Mouse (Mus musculus) thymus, adult 2 months (tissue): ENCODE measurements around the gene Catsper4. TPM values are rescaled to one million over a fixed set of nuclear protein-coding genes. Genes with fewer than 3 reads are reported as not detected.

Experiments
- DNase-seq: peaks from one replicate; pipeline ENCODE4 v3.0.0; 2021
- H3K27ac ChIP-seq: fragments of 200-500 bp; 2 replicates; pipeline ENCODE4 v1.5.1; 2012; ENCODE audit warnings: low read length, control low read depth; ENCODE audit not compliant: control insufficient read depth, insufficient read depth
- H3K27me3 ChIP-seq: fragments of 200-500 bp; 2 replicates; pipeline ENCODE4 v1.6.1; 2012; ENCODE audit warnings: mild to moderate bottlenecking, low read length, moderate library complexity, mixed read lengths; ENCODE audit not compliant: control insufficient read depth, insufficient read depth
- H3K36me3 ChIP-seq: fragments of 200-500 bp; 2 replicates; pipeline ENCODE4 v1.6.1; 2012; ENCODE audit warnings: mild to moderate bottlenecking, low read length, moderate library complexity; ENCODE audit not compliant: control insufficient read depth, insufficient read depth
- H3K4me1 ChIP-seq: fragments of 200-500 bp; replicated peaks from 2 replicates; pipeline ENCODE4 v1.6.1; 2012; ENCODE audit warnings: low read length; ENCODE audit not compliant: control insufficient read depth, insufficient read depth
- H3K4me3 ChIP-seq: fragments of 200-500 bp; 2 replicates; pipeline ENCODE4 v1.5.1; 2012; ENCODE audit warnings: mild to moderate bottlenecking, low read length, control low read depth, moderate library complexity; ENCODE audit not compliant: control insufficient read depth, insufficient read depth
- CTCF ChIP-seq: fragments of 200-500 bp; IDR thresholded peaks from 2 replicates; pipeline ENCODE4 v1.5.1; 2012; ENCODE audit warnings: mild to moderate bottlenecking, control low read depth, low read length, moderate library complexity, borderline replicate concordance; ENCODE audit not compliant: control insufficient read depth, poor library complexity, insufficient read depth; ENCODE audit errors: extremely low read depth
- POLR2A ChIP-seq: fragments of 200-500 bp; IDR thresholded peaks from 2 replicates; pipeline ENCODE4 v1.6.1; 2012; ENCODE audit warnings: mild to moderate bottlenecking, low read length, control low read depth, moderate library complexity; ENCODE audit not compliant: control insufficient read depth, poor library complexity, insufficient read depth; ENCODE audit errors: extremely low read depth
- WGBS: fragments of 180-500 bp; shearing (Covaris S2); methylation state at CpG from one replicate; pipeline ENCODE4 v1.1.7; 2018; 5-methylcytosine and 5-hydroxymethylcytosine counted together
- polyA plus RNA-seq: library from polyadenylated mRNA; depleted of rRNA; stranded (reverse); fragments of >200 nt; gene quantifications from 2 replicates; pipeline ENCODE4 v1.2.3, GENCODE M21; 2012

Catsper4 gene
- polyA plus RNA-seq, 1 experiment, result 0.16 TPM

- Histone ChIP-seq H3K27ac (no peak overlapping the region), H3K4me3 (no peak overlapping the region), H3K27me3 (peaks cover 2% of the 10 kb centered on the region; the same call in 1 of the 2 replicates), H3K36me3 (no peaks in the 10 kb centered on the region), H3K4me1 (peaks cover 44% of the 10 kb centered on the region)
- TF ChIP-seq POLR2A (no peak), CTCF (no peak)
- DNase-seq, result no peak
- WGBS, result 74% methylated on average over 3 of the region's 3 CpGs
Observed at GRCm38 (mm10) chr4:134254835-134255234, 27.7 kb upstream of the Catsper4 start.

GRCm38 (mm10) chr4:134253722-134254324 lies 26.6 kb upstream of the Catsper4 start, which contains the start of gene Grrp1:
TSS of gene Grrp1 (minus strand) at chr4:134254106.
- WGBS, result 19% methylated on average over 13 of the region's 13 CpGs
- H3K27ac ChIP-seq, result no peak within 1 kb of the TSS
- DNase-seq, result no peak
- no peaks in the 10 kb centered on the region for H3K36me3 ChIP-seq
- peaks cover 46% of the 10 kb centered on the region for H3K4me1 ChIP-seq
- no peak for TF ChIP-seq POLR2A
- TF ChIP-seq CTCF, result no peak
- peaks cover 2% of the 10 kb centered on the region; the same call in 1 of the 2 replicates for H3K27me3 ChIP-seq
- H3K4me3 ChIP-seq, result no peak within 1 kb of the TSS

DNA sequence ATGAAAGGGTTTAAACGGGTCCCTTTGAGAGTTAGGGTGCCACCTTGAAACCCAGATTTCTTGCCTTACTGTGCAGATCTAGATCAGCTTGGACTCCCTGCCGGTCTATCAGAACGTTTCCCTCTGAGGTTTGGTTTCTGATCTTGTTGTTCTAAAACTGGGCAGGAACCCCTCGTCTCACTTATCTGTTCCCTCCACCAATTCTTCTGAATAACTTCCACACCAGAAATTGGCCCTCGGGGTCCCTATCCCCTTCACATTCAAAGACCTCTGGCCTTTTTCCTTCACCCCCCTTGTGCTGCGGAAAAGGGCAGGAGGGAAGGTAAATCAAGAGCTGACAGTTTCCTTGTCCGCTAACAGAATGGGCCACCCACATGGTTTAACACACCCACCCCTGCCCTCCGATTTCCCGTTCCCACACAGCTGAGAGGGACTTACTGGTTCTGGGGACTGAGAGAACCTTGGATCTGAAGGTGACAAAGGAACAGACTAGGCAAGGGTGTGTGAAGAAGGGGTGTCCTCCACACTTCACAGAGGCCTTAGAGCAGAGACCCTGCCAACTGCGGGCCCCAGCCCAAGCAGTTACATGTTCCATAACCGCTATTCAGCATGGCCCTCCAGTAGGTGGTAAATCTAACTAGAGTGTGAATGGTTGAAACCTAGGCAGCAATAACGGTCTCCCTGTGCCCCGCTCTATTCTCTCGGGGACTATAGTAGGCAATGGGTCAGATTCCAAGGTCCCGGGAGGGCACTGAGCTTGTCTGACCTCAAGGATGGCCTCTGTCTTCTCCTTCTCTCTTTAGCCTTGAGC lies 25.9 kb upstream of the Catsper4 start:
- Histone ChIP-seq H3K27ac (no peak overlapping the region), H3K27me3 (peaks cover 2% of the 10 kb centered on the region; the same call in 1 of the 2 replicates), H3K4me3 (no peak overlapping the region), H3K4me1 (peaks cover 43% of the 10 kb centered on the region), H3K36me3 (no peaks in the 10 kb centered on the region)
- no peak for TF ChIP-seq CTCF
- no peak for TF ChIP-seq POLR2A
- no peak for DNase-seq
- WGBS, result 61% methylated on average over 15 of the region's 15 CpGs

- Histone ChIP-seq H3K4me1 (peaks cover 39% of the 10 kb centered on the region), H3K36me3 (no peaks in the 10 kb centered on the region), H3K4me3 (no peak overlapping the region), H3K27ac (no peak overlapping the region), H3K27me3 (peaks cover 2% of the 10 kb centered on the region; the same call in 1 of the 2 replicates)
- DNase-seq, result no peak
- TF ChIP-seq POLR2A, result no peak
- TF ChIP-seq CTCF, result no peak
- 52% methylated on average over 22 of the region's 22 CpGs for WGBS
Observed at GRCm38 (mm10) chr4:134252131-134252910, 25.1 kb upstream of the Catsper4 start.

GRCm38 (mm10) chr4:134251241-134252130 lies 24.3 kb upstream of the Catsper4 start:
- Histone ChIP-seq H3K4me3 (peak overlapping the region; percentile 35), H3K36me3 (no peaks in the 10 kb centered on the region), H3K27me3 (peaks cover 2% of the 10 kb centered on the region; the same call in 1 of the 2 replicates), H3K27ac (no peak overlapping the region), H3K4me1 (peaks cover 38% of the 10 kb centered on the region)
- TF ChIP-seq POLR2A (no peak), CTCF (0 out of 2 replicates have a peak, but pooled peaks have one; percentile 8)
- 12% methylated on average over 91 of the region's 91 CpGs for WGBS
- DNase-seq, result peak; percentile 37

DNA sequence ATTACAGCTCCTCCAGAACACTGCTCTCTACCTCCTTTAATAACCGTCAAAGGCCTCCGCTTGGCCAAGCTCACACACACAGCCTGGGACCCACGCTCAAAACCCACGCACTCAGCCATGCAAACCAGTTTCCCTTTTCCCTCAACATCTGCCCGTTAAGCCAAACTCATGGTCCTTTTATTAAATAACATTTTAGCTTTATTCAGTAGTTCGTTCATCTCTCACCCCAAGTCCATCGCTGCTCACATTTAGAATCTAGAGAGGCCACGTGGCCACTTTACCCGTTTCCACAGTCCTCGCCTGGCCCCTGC lies 23.7 kb upstream of the Catsper4 start:
- TF ChIP-seq CTCF (no peak), POLR2A (no peak)
- DNase-seq, result no peak
- peaks cover 32% of the 10 kb centered on the region for H3K4me1 ChIP-seq
- H3K36me3 ChIP-seq, result no peaks in the 10 kb centered on the region
- H3K27ac ChIP-seq, result no peak overlapping the region
- WGBS, result 42% methylated on average over 10 of the region's 10 CpGs
- peak overlapping the region; percentile 35 for H3K4me3 ChIP-seq
- H3K27me3 ChIP-seq, result peaks cover 2% of the 10 kb centered on the region; the same call in 1 of the 2 replicates
